Mouse (Mus musculus) embryonic fibroblast, embryonic 13.5 days (primary cell): Measurements from ENCODE around the gene Galnt6.

Experiments
- CTCF ChIP-seq: IDR thresholded peaks from 2 replicates; pipeline ENCODE4 v1.5.1; 2011; ENCODE audit warnings: mild to moderate bottlenecking, control low read depth, low read length, moderate library complexity, borderline replicate concordance; ENCODE audit not compliant: insufficient read depth
- POLR2A ChIP-seq: IDR thresholded peaks from 2 replicates; pipeline ENCODE4 v1.6.1; 2011; ENCODE audit warnings: low read depth, mild to moderate bottlenecking, control low read depth, low read length, moderate library complexity

DNA sequence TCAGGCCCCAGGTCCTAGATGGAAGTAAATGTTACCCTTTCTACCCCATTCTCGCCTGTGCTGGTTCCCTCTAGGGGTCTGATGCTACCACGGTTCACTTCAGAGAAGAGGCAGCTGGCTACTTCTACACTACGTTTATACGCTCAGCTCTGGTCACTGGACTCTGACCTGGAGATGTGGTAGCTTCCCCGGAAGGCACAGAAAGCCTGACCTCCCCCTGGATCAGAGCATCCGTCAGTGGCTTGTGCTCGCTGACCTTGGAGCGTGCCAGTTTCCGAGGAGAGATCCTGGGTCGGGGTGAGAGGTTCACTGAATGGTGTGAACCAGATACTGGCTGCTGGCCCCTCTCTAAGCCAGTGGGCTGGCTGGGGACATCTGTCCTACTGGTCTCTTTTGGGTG is 31.1 kb downstream of the Galnt6 start:
- TF ChIP-seq CTCF (no peak), POLR2A (no peak)
